Mouse (Mus musculus) liver, postnatal 0 days (tissue): Measurements from ENCODE around the gene Ccnd3. TPM values are rescaled to one million over a fixed set of nuclear protein-coding genes. Genes with fewer than 3 reads are reported as not detected.

ENCODE experiments used
- ATAC-seq: fragments of 200-750 bp; cut with Nextera tagmentation; 2 replicates; pipeline ENCODE4 v1.8.0; 2017; ENCODE audit warnings: mild to moderate bottlenecking, moderate library complexity
- DNase-seq: peaks from one replicate; pipeline ENCODE4 v3.0.0-alpha.2; 2016
- H3K27ac ChIP-seq: fragments of 300-500 bp; sonication (generic); 2 replicates; pipeline ENCODE4 v1.5.1; 2014; ENCODE audit warnings: antibody characterized with exemption, moderate library complexity, mild to moderate bottlenecking, low read depth
- H3K27me3 ChIP-seq: fragments of 300-500 bp; sonication (generic); 2 replicates; pipeline ENCODE4 v1.6.1; 2014; ENCODE audit warnings: low read length, control low read depth, mixed read lengths; ENCODE audit not compliant: insufficient read depth
- H3K36me3 ChIP-seq: fragments of 300-500 bp; sonication (generic); replicated peaks from 2 replicates; pipeline ENCODE4 v1.6.1; 2014; ENCODE audit warnings: mild to moderate bottlenecking, control low read depth, low read length, moderate library complexity, mixed read lengths; ENCODE audit not compliant: insufficient read depth
- H3K4me1 ChIP-seq: fragments of 300-500 bp; sonication (generic); 2 replicates; pipeline ENCODE4 v1.6.1; 2014; ENCODE audit warnings: antibody characterized with exemption, mild to moderate bottlenecking, control low read depth; ENCODE audit not compliant: insufficient read depth
- H3K4me2 ChIP-seq: fragments of 300-500 bp; sonication (generic); 2 replicates; pipeline ENCODE4 v1.6.1; 2014; ENCODE audit warnings: low read depth, mild to moderate bottlenecking, low read length, moderate library complexity, mixed read lengths
- H3K4me3 ChIP-seq: fragments of 300-500 bp; sonication (generic); 2 replicates; pipeline ENCODE4 v1.5.1; 2014; ENCODE audit warnings: low read depth, low read length
- H3K9ac ChIP-seq: fragments of 300-500 bp; sonication (generic); replicated peaks from 2 replicates; pipeline ENCODE4 v1.6.1; 2014; ENCODE audit warnings: mild to moderate bottlenecking, moderate library complexity
- H3K9me3 ChIP-seq: fragments of 300-500 bp; sonication (generic); 2 replicates; pipeline ENCODE4 v1.6.1; 2016; ENCODE audit warnings: mild to moderate bottlenecking, control low read depth, low read length, mixed read lengths
- CTCF ChIP-seq: sonication (generic); IDR thresholded peaks from 2 replicates; pipeline ENCODE4 v1.5.1; 2016; ENCODE audit warnings: antibody characterized with exemption, low read depth
- EP300 ChIP-seq: IDR thresholded peaks from 2 replicates; pipeline ENCODE4 v1.6.1; 2016; ENCODE audit warnings: antibody characterized with exemption, low read depth, mild to moderate bottlenecking
- WGBS: fragments of 180-500 bp; shearing (Covaris S2); extraction: QIAGEN DNeasy Blood & Tissue Kit; methylation state at CpG from one replicate; pipeline ENCODE4 v1.1.7; 2014; ENCODE audit not compliant: insufficient replicate concordance; 5-methylcytosine and 5-hydroxymethylcytosine counted together
- polyA plus RNA-seq: library from polyadenylated mRNA; unstranded; fragments of >200 nt; fragmentation: Nextera tagmentation; extraction: Ambion mirVana; gene quantifications from 2 replicates; pipeline ENCODE4 v1.2.1, GENCODE M21; 2015

Ccnd3 gene
- polyA plus RNA-seq, 1 experiment from 2014 or later = 249 TPM

- ATAC-seq (peak; percentile 86), DNase-seq (no peak)
- peaks cover 20% of the 10 kb centered on the region for H3K4me1 ChIP-seq
- H3K4me3 ChIP-seq = no peak overlapping the region
- H3K9me3 ChIP-seq = no peaks in the 10 kb centered on the region
- H3K9ac ChIP-seq = 0 out of 2 replicates have a peak overlapping the region, but pooled peaks have one; percentile 16
- peaks cover 4% of the 10 kb centered on the region; the same call in 1 of the 2 replicates for H3K36me3 ChIP-seq
- TF ChIP-seq CTCF (no peak), EP300 (peak; percentile 94)
- H3K27ac ChIP-seq = peak overlapping the region; percentile 62
- WGBS = 67% methylated on average over 3 of the region's 3 CpGs
- H3K4me2 ChIP-seq = peak overlapping the region; percentile 44
- H3K27me3 ChIP-seq = no peaks in the 10 kb centered on the region
Observed at GRCm38 (mm10) chr17:47568389-47568788, 63.5 kb downstream of the Ccnd3 start.

- Histone ChIP-seq H3K9me3 (no peaks in the 10 kb centered on the region), H3K27ac (peak overlapping the region; percentile 62), H3K9ac (0 out of 2 replicates have a peak overlapping the region, but pooled peaks have one; percentile 16), H3K36me3 (peaks cover 4% of the 10 kb centered on the region; the same call in 1 of the 2 replicates), H3K4me2 (peak overlapping the region; percentile 44), H3K27me3 (no peaks in the 10 kb centered on the region), H3K4me3 (no peak overlapping the region), H3K4me1 (peaks cover 20% of the 10 kb centered on the region)
- ATAC-seq = no peak
- 85% methylated on average over 10 of the region's 10 CpGs for WGBS
- no peak for DNase-seq
- TF ChIP-seq CTCF (no peak), EP300 (no peak)
Observed at GRCm38 (mm10) chr17:47568951-47569527, 64.2 kb downstream of the Ccnd3 start.

- H3K9ac ChIP-seq = no peak overlapping the region
- 72% methylated on average over 7 of the region's 7 CpGs for WGBS
- ATAC-seq = no peak
- H3K9me3 ChIP-seq = no peaks in the 10 kb centered on the region
- no peak for TF ChIP-seq EP300
- TF ChIP-seq CTCF = no peak
- no peaks in the 10 kb centered on the region for H3K27me3 ChIP-seq
- no peak overlapping the region for H3K27ac ChIP-seq
- no peak for DNase-seq
- H3K4me2 ChIP-seq = no peak overlapping the region
- H3K36me3 ChIP-seq = peaks cover 4% of the 10 kb centered on the region; the same call in 1 of the 2 replicates
- H3K4me1 ChIP-seq = peaks cover 20% of the 10 kb centered on the region
- H3K4me3 ChIP-seq = no peak overlapping the region
Observed at GRCm38 (mm10) chr17:47571621-47572020, 66.8 kb downstream of the Ccnd3 start.

GRCm38 (mm10) chr17:47572436-47572835 is 67.6 kb downstream of the Ccnd3 start:
- ATAC-seq = no peak
- TF ChIP-seq CTCF = no peak
- no peak for TF ChIP-seq EP300
- H3K4me2 ChIP-seq = no peak overlapping the region

GRCm38 (mm10) chr17:47574028-47574427 is 69.2 kb downstream of the Ccnd3 start:
- no peaks in the 10 kb centered on the region for H3K27me3 ChIP-seq
- no peak overlapping the region for H3K4me2 ChIP-seq
- ATAC-seq (no peak), DNase-seq (no peak)
- H3K36me3 ChIP-seq = peaks cover 8% of the 10 kb centered on the region
- WGBS = 72% methylated on average over 8 of the region's 8 CpGs
- H3K9me3 ChIP-seq = no peaks in the 10 kb centered on the region
- TF ChIP-seq CTCF (no peak), EP300 (no peak)
- H3K27ac ChIP-seq = no peak overlapping the region
- peaks cover 9% of the 10 kb centered on the region for H3K4me1 ChIP-seq
- no peak overlapping the region for H3K4me3 ChIP-seq
- H3K9ac ChIP-seq = no peak overlapping the region

More at GRCm38 (mm10) chr17:47572436-47572835, 67.6 kb downstream of the Ccnd3 start:
- Histone ChIP-seq H3K4me1 (peaks cover 12% of the 10 kb centered on the region), H3K36me3 (peaks cover 4% of the 10 kb centered on the region; the same call in 1 of the 2 replicates), H3K9ac (no peak overlapping the region), H3K4me3 (no peak overlapping the region), H3K27ac (no peak overlapping the region), H3K9me3 (no peaks in the 10 kb centered on the region), H3K27me3 (no peaks in the 10 kb centered on the region)
- DNase-seq = no peak

- no peak for ATAC-seq
- Histone ChIP-seq H3K27ac (no peak overlapping the region), H3K27me3 (no peaks in the 10 kb centered on the region), H3K4me3 (no peak overlapping the region), H3K9me3 (no peaks in the 10 kb centered on the region), H3K9ac (no peak overlapping the region), H3K4me2 (no peak overlapping the region), H3K36me3 (peaks cover 12% of the 10 kb centered on the region), H3K4me1 (peaks cover 8% of the 10 kb centered on the region)
- DNase-seq = no peak
- TF ChIP-seq CTCF (no peak), EP300 (no peak)
- 71% methylated on average over 11 of the region's 11 CpGs for WGBS
Observed at GRCm38 (mm10) chr17:47574830-47575229, 70.0 kb downstream of the Ccnd3 start.
